Mouse (Mus musculus) T-helper 2 cell (primary cell): ENCODE data around the gene Plac8.

Experiments
- in situ Hi-C: fragments of 300-600 bp; cut with MboI, MseI; formaldehyde crosslinking; loops from one replicate; pipeline ENCODE4 v1.15.1; 2025; ENCODE audit warnings: high pct_unique_total_duplicates

Gene Plac8

DNA sequence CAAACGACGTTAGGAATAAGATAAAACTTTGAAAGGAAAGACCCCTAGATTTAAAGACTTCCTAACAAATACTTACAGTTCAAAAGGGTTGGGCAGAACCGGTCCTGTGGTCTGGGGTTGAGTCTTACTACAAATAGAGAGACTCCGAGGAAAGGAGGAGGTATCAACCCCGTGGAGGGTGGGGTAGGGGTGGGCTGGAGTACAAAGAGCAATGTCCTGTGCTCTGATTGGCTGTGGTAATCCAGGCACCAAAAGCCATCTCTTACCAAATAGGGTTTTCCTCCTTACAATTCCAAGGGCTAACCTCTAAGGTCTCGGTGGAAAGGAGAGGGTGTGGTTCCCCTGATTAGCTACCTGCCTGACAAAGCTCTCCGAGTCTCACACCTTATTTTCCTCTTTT is at the start of gene Plac8:
Gene Plac8 (minus strand): TSS at position 177 of the 400 bp plus-strand sequence.
- in situ Hi-C loops = no loop called here

DNA sequence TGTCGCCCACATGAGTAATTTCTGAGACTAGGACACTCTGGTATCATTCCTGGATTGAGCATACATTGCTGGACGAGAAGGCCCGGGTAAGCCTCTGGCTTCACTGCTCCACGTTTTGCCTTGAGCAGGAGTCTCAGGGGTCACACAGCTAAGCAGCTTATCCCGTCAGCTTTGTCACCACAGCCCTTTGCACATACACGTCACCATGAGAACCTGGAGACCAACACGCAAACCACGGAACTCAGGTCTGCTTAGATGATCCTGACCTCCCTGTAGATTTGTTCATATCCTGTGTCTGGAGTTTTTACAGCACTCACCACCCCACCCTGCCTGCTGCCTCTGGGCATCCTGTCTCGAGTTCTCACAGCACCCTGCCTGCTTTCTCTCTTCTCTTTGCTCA is 48.9 kb upstream of the Plac8 start:
- in situ Hi-C loops = loop anchor here (5.0 kb wide), 1 partner anchor 41 kb away; no protein-coding TSS in a partner anchor

DNA sequence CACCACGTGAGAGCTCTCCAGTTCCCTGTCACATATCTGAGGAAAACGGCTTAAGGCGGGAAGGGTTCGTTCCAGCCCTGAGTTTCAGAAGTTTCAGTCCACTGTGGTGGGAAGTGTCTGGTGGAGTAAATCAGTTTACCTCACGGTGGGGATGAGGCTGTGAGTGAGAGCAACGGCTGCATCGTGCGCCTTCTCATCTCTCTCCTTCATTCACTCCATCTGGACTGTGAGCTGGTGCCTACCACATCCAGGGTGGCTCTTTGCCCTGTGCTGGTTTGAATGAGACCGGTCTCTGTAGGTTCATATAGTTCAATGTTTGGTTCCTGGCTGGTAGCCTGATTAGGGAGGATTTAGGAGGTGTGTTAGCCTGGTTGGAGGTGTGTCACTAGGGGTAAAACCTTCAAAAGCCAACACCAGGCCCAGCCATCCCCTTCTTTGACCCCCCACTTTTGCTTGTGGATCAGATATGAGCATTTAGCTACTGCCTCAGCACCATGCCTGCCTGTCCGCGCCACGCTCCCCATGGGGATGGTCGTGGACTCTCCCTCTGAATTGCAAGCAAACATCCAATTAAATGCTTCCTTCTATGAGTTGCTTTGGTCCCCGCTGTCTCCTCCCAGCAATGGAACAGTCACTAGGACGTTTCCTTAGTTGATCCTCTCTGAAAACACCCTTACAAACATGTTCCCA is 47.7 kb upstream of the Plac8 start:
- in situ Hi-C loops = loop anchor here (5.0 to 10.0 kb wide), 2 partner anchors 43 to 955 kb away; no protein-coding TSS in a partner anchor

DNA sequence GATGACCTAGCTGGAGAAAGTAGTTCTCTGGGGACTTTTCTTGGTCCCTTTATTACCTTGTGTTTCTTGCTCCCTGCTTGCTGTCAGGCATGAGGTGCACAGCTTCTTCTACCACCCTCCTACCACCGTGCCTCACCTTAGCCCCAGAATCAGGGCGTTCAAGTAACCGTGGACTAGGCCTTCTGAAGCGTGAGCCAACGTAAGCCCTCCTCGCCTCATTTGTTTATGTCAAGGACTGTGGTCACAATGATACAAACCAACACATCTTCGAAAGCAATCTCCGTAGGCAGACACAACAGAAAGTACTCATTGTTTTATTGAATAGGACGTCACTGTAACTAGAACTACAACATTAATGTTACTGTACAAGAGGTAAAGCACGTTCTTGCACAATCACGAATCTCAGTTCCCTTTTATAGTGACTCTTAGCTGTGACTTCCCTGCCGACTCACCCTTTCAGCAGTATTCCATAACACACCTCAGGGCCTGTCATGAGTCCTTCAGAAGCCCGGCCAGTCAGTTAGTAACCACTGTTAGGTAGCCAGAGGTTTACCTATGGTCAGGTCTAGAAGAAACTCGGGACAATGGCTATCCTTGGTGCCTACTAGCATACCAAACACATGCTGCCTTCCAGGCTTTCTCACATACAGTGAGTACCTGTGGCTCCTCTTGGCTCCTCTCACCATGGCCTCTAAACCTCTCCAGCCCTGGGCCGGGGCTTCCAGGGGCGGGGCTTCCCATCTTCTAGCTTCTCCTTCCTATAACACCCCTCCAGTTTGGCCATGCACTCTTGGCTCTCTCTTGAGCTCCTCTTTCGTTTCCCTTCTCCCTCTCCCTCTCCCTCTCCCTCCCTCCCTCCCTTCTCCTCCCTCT is 42.1 kb upstream of the Plac8 start:
- in situ Hi-C loops = loop anchor here (10.0 kb wide), 1 partner anchor 961 kb away; no protein-coding TSS in a partner anchor

DNA sequence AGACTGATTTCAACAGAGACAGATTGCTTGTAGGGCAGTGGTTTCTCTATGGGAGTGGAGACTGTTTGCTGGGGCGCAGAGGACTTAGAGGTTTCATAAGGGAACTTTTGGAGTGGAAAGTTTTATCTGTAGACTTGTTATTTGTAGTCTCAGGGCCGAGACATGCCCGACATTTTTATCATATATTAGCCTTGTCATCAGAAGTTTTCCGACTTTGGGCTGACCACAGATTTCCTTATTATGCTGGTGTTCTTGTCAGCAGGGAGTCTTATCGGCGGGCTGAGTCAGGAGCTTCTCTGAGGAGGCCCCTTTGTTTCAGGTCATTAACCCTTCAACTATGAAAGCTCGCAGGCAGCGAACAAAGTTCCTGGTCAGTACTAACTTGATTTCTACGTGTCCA is 35.8 kb upstream of the Plac8 start:
- in situ Hi-C loops = no loop called here

DNA sequence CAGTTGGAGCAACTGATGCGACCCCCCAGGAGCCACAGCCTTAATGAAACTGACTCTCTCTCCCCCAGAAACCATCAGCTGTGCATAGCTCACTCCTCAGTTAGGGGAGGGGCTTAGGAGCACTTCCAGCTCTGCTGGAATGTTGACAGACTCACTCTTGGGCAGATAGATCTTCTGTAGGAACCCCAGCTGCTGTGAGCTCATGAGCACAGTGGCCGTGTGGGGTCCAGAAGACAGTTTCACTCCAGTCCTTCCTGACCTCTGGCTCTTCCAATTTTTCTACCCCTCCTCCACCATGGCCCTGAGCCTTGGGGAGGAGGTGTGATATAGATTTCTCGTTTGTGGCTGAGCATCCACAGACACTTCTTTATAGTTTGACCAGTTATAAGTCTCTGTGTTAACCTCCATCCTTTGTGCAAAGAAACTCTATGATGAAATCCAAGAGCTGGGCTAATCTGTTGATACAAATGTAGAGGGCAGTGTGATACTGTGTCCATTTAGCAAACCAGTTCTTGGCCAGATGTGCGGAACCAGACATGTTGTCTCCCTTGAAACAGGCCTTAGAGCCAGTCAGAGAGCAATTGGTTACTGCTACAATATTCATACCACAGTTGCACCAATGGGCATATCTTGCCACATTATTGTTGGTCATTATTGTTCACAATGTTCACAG is 35.2 kb upstream of the Plac8 start:
- in situ Hi-C loops = no loop called here

DNA sequence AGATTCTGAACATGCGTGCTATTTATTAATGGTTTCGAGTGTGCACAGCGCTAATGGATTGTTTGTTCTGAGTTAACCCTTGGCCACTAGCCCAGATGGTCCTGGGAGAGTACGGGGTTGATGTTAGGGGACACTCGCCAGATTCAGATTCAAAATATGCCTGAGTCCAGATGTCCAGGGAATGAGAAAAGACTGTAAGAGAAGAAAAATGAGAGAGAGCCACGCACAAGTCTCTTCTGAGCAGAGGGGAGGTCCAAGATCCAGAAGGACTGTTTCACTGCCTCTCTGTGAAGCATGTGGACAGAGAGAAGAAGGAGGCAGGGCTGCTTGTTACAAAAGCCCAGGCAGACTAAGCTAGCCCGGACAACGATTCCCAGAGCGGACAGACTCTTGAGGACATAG is 33.8 kb upstream of the Plac8 start:
- in situ Hi-C loops = no loop called here

DNA sequence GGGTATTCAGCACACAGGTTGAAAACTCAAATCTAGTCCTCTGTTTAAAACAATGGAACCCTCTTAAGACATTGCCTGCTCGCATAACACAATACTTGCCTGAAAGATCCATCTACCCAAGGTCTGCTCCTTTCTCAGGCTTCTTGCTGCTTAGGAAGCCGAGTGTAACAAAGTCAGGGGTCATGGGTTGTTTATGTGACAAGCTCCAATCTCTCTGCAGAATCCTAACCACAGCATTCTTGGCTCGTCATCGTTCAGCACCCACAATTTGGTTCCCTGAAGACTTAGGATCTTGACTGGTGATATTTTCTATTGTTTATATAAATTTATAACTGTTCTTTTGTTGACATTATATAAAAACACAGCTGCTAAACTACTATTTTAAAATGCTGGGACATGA is 32.0 kb upstream of the Plac8 start:
- in situ Hi-C loops = no loop called here

DNA sequence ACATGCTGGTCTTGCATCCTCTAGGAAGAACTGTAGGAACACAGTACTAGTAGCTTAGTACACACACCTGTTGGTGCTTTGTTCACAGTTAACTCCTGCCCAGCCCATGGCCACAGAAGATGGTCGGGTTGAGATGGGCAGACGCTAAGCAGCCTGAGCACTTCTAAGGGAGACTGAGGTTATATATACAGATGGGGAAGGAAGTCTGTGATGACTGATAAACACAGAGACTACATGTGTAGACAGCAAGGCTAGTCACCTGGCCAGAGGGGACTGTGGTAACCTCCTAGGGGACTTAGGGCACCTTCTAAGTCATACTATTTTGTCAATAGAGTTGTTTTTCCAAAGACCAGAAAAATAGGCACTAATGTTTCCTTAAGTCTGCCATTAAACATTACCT is 29.8 kb upstream of the Plac8 start:
- in situ Hi-C loops = no loop called here

DNA sequence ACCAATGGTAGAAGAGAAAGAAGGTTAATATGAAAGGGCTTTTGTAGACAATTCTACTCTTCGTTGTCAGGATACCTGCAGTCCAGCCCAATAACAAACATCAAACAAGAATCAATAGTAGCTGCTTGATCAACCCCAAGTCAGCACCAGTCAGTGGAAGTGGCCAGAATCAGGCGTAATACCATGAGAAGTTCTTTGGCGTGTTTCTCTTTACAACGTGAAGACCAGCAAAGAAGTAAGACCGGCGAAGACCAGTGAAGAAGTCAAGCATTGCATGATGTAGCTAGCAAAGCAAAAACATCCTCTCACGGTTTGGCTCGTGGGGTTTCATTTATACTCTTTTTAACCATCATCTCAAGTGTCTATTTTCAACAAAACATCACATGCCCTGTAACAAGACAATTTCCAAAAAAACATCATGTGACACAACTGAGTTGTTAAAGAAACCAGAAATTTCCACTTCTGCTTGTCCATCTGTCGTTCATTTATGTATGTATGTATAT is 27.0 kb upstream of the Plac8 start:
- in situ Hi-C loops = loop anchor here (25.0 kb wide), 1 partner anchor 638 kb away; no protein-coding TSS in a partner anchor

DNA sequence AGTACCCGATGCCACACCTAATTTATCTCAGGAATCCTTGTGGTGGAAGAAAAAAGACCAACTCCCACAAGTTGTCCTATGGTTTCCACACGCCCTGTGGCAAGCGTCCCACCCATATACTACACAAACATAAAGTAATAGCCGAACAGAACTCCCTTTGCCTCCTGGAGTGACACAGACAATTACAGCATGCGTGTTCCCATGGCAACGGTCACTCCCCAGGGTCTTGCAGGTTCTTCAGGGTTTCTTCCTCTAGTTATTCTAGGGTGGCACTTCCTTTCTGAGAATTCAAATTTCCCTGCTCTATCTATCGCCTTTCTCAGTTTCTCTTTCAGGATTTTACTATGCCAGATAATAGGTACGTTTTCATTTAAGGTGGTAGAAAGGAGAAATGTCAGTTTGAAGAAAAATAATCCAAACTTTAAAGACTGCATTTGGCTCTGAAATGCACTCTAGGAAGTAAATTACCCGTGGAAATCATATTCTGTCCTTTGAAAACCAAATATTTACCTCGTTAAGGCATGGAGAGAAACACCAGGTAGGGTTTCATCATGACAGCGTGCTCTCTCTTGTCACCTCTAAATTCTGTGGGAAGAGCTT is 25.9 kb upstream of the Plac8 start:
- in situ Hi-C loops = loop anchor here (25.0 kb wide), 1 partner anchor 639 kb away; no protein-coding TSS in a partner anchor

DNA sequence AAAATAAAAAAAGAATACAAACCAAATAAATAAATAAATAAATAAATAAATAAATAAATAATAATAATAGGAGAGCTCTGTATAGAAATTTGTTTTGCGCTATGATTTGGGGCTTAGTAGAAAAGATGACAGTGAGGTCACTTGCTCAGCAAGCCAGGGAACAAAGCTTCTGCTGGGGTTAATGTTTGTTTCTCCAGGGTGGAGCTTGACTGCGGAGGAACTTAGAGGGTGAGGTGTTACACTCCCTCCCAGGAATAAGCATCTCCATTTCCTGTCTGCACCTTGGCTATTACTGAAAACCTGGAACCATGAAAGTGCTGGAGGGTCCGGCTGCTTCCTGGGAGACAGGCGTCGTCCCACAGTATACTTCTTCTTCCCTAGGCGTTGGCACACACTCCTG is 24.0 kb upstream of the Plac8 start:
- in situ Hi-C loops = loop anchor here (25.0 kb wide), 1 partner anchor 641 kb away; no protein-coding TSS in a partner anchor

DNA sequence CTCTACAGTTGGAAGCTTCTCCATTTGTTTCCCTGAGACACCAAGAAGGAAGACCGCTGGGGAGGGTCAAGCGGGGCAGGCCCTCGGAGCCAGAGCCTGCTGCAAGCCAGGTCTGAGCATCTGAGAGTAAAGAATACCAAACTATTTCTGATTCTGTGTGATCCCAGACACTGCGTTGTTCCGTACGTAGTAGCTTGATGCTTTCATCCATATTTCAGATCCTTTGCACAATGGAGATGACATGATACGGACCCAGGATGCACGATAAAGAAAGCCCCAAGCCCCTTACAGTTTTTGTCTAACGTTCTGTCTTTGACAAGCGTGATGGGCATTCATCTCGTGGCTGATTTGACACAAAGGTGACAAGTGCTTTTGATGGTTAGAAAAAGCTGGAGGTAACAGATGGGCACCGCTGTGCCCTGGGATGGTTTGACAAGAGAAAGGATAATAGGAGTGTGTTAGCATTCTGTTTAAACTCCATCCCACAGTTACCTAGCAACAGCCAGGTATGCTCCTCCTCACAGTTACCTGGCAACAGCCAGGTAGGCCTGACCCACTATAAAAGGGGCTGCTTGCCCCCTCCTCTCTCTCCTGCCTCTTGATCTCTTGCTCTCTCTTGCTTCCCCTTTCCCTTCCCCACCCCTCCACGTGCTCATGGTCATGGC is 22.9 kb upstream of the Plac8 start:
- in situ Hi-C loops = loop anchor here (25.0 kb wide), 1 partner anchor 642 kb away; no protein-coding TSS in a partner anchor

DNA sequence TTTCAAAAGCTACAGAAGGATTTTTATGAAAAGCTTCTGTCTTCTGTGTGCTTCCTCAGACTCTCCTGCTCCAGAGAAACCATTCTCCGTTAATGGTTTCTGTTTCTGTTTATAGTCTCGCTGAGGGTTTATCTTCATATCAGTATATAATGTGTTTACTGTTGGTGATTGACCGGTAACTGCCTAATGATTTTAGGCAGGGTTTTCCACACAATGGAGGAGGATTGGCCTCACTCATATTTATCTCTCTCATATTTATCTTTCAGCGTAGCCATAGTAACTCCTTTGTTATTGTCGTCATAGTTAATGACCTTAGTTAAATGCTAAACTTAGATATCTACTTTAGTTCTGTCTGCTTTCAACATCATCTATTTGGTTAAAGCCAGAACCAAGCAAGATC is 18.5 kb upstream of the Plac8 start:
- in situ Hi-C loops = loop anchor here (25.0 kb wide), 1 partner anchor 647 kb away; no protein-coding TSS in a partner anchor

DNA sequence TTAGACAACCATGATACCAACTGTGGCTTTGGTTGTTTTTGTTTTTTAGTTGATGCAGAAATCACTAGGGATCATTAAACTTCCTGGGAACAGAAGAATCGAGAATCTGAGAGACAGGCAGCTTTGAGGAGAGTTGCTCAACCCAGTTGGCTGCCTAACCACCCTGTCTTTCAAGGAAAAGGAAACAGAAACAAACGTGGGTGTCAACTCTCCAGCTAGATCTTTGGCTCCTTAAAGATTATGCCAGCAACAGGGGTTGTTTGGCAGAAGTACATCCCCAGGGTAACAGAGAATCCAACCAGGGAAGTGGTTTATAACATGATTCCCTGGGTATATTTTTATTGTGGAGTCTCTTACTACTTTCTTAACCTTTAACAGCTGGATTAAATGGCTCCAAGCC is 15.6 kb upstream of the Plac8 start:
- in situ Hi-C loops = loop anchor here (5.0 to 25.0 kb wide), 2 partner anchors 55 to 650 kb away; no protein-coding TSS in a partner anchor

DNA sequence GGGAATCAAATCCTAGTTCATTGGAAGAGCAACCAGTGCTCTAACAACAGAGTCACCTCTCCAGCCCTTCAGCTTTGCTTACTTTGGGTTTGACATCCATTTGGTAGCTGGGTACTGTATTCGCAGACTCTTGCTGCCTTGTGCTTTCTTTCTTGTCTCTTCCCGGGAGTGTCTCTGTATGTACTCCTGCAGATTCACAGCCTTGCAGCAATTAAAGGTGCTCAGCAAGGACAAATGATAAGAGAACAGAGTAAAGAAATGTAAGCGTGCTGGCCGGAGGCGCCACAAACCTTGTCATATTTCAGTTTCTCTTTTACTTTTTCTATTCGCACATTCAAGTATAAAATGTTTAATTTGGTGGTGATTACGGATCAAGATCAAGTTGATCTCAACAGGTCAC is 15.1 kb upstream of the Plac8 start:
- in situ Hi-C loops = loop anchor here (5.0 to 25.0 kb wide), 2 partner anchors 55 to 650 kb away; no protein-coding TSS in a partner anchor

DNA sequence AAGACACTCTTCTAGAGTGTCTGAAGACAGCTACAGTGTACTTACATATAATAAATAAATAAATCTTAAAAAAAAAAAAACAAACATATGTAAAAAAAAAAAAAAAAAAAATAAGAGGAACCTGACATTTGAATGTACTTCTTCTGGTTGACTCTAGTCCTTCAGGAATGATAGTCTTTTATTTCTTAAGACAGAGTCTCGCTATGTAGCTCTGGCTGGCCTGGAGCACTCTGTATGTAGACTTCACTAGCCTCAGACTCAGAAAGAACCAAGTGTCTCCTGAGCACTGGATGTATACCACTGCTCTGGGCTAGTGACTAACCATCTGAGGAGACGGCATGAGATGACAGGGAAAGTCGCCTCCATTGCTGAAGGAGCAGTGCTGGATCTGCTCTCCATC is 13.6 kb upstream of the Plac8 start:
- in situ Hi-C loops = loop anchor here (5.0 to 25.0 kb wide), 2 partner anchors 57 to 652 kb away; no protein-coding TSS in a partner anchor

DNA sequence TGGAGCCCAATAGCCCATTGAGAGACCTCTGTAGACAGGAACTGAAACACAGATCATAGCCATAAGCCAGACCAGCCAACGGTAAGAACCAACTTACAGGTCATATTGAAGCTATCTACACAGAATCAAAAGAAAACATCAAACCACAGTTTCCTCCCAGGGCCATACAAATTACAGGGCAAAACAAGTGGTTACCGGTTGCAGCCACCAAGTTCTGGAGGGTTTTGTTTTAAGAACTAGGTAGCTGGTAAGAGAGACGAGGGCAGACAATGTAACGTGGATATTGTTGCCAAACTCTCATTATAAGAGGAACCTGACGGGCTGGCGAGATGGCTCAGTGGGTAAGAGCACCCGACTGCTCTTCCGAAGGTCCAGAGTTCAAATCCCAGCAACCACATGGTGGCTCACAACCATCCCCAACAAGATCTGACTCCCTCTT is 13.2 kb upstream of the Plac8 start:
- in situ Hi-C loops = loop anchor here (5.0 to 25.0 kb wide), 2 partner anchors 57 to 652 kb away; no protein-coding TSS in a partner anchor

DNA sequence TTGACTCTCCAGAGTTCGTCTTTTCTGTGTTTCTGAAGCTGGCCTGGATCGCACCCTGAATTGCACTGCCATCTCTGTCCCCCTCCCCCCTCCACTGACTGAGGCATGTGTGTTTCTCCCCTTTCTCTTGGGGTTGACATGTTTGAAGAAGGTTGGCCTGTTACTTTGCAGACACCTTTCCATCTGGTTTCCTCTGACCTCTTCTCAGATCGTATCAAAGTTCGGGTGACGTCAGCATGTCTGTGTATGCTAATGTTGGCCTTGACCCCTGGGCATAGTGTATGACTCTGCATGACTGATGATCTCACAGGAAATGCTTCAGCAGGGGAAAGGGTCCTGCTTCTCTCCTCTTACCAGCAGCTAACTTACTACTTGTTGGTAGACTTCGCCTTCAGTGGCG is 11.0 kb upstream of the Plac8 start:
- in situ Hi-C loops = loop anchor here (25.0 kb wide), 1 partner anchor 654 kb away; no protein-coding TSS in a partner anchor

DNA sequence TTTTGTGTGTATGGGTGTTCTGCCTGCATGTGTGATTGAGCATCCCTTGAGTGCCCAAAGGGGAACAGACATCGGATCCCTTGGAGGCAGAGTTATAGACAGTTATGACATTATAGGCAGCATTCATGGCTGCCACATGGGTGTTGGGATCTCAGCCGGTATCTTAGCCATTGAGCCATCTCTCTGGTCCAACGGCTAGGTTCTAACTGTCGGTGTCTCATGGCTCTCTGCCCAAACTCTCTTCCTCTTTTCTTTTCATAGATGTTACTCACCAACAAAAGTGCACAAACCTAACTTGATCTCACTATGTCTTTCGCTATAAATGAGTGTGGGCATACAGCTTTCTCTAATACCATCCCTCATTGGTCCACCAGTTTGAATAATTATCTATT is 10.4 kb upstream of the Plac8 start:
- in situ Hi-C loops = loop anchor here (25.0 kb wide), 1 partner anchor 655 kb away; no protein-coding TSS in a partner anchor
